Mouse (Mus musculus) liver, embryonic 14.5 days (tissue): ENCODE results near the gene Ak2. TPM values are rescaled to one million over a fixed set of nuclear protein-coding genes. Genes with fewer than 3 reads are reported as not detected.

ENCODE experiments used
- ATAC-seq: fragments of 200-750 bp; cut with Nextera tagmentation; 2 replicates; pipeline ENCODE4 v1.8.0; 2017; ENCODE audit warnings: moderate number of reproducible peaks, mild to moderate bottlenecking, moderate library complexity; ENCODE audit not compliant: insufficient read depth
- DNase-seq, 3 experiments: peaks; one replicate each; pipeline ENCODE4 v3.0.0-alpha.2; 2012 to 2013; ENCODE audit warnings: low read depth in 3 of 3, low spot score in 3 of 3
- H3K27ac ChIP-seq: fragments of 300-500 bp; sonication (generic); 2 replicates; pipeline ENCODE4 v1.5.1; 2014; ENCODE audit warnings: moderate library complexity, mild to moderate bottlenecking, control low read depth, inconsistent platforms
- H3K27me3 ChIP-seq: fragments of 300-500 bp; sonication (generic); 2 replicates; pipeline ENCODE4 v1.6.1; 2014; ENCODE audit warnings: mild to moderate bottlenecking, low read length, moderate library complexity; ENCODE audit not compliant: control insufficient read depth, insufficient read depth
- H3K36me3 ChIP-seq: fragments of 300-500 bp; sonication (generic); replicated peaks from 2 replicates; pipeline ENCODE4 v1.6.1; 2014; ENCODE audit warnings: low read depth; ENCODE audit not compliant: control insufficient read depth, insufficient read depth
- H3K4me1 ChIP-seq, 2 experiments: fragments of 200-500 bp in 1 of 2; fragments of 300-500 bp in 1 of 2; sonication (generic) in 1 of 2; replicated peaks; 2 replicates each; pipeline ENCODE4 v1.6.1; 2012 to 2014; ENCODE audit warnings: antibody characterized with exemption in 1 of 2, inconsistent platforms in 1 of 2, low read length in 1 of 2; ENCODE audit not compliant: control insufficient read depth in 2 of 2, insufficient read depth in 2 of 2
- H3K4me2 ChIP-seq: fragments of 300-500 bp; sonication (generic); 2 replicates; pipeline ENCODE4 v1.6.1; 2014; ENCODE audit warnings: low read depth, mild to moderate bottlenecking, control low read depth, moderate library complexity
- H3K4me3 ChIP-seq, 2 experiments: fragments of 200-500 bp in 1 of 2; fragments of 300-500 bp in 1 of 2; sonication (generic) in 1 of 2; 2 replicates each; pipeline ENCODE4 v1.5.1; 2012 to 2014; ENCODE audit warnings: low read depth in 2 of 2, low read length in 2 of 2, mild to moderate bottlenecking in 2 of 2, control low read depth in 1 of 2, inconsistent platforms in 1 of 2, moderate library complexity in 1 of 2; ENCODE audit not compliant: insufficient read depth in 1 of 2
- H3K9ac ChIP-seq: fragments of 300-500 bp; sonication (generic); replicated peaks from 2 replicates; pipeline ENCODE4 v1.6.1; 2014; ENCODE audit warnings: mild to moderate bottlenecking, control low read depth, moderate library complexity
- H3K9me3 ChIP-seq: fragments of 300-500 bp; sonication (generic); 2 replicates; pipeline ENCODE4 v1.6.1; 2016; ENCODE audit warnings: low read length, mixed read lengths; ENCODE audit not compliant: control insufficient read depth
- CTCF ChIP-seq: IDR thresholded peaks from 2 replicates; pipeline ENCODE4 v1.5.1; 2016; ENCODE audit warnings: antibody characterized with exemption, low read depth, control low read depth
- EP300 ChIP-seq: IDR thresholded peaks from 2 replicates; pipeline ENCODE4 v1.6.1; 2016; ENCODE audit warnings: antibody characterized with exemption, low read depth
- WGBS: fragments of 180-500 bp; shearing (Covaris S2); extraction: QIAGEN DNeasy Blood & Tissue Kit; methylation state at CpG from one replicate; pipeline ENCODE4 v1.1.7; 2014; ENCODE audit not compliant: insufficient replicate concordance; 5-methylcytosine and 5-hydroxymethylcytosine counted together
- polyA plus RNA-seq, 2 experiments: library from polyadenylated mRNA; depleted of rRNA in 1 of 2; stranded (reverse) in 1 of 2; unstranded in 1 of 2; fragments of >200 nt; fragmentation: Nextera tagmentation in 1 of 2; extraction: Ambion mirVana in 1 of 2; gene quantifications; 2 replicates each; pipeline versions ENCODE4 v1.2.1 to v1.2.3; 2012 to 2014

The Ak2 gene
- polyA plus RNA-seq, 2 experiments: 68.3 to 94.0 TPM

GRCm38 (mm10) chr4:128962926-128963290 is 28.9 kb upstream of the Ak2 start:
- DNase-seq (no peak), ATAC-seq (no peak)
- Histone ChIP-seq H3K27me3 (peaks cover 34% of the 10 kb centered on the region), H3K27ac (no peak overlapping the region), H3K9ac (no peak overlapping the region), H3K9me3 (no peaks in the 10 kb centered on the region), H3K4me3 (no peak overlapping the region; a peak in 1 of 4 replicates), H3K36me3 (no peaks in the 10 kb centered on the region), H3K4me2 (peak overlapping the region; percentile 69), H3K4me1 (peaks cover 0 to 5% of the 10 kb centered on the region in 2 experiments; a peak in 1 of 4 replicates)
- 13% methylated on average over 9 of the region's 9 CpGs for WGBS
- TF ChIP-seq EP300 (no peak), CTCF (no peak)

DNA sequence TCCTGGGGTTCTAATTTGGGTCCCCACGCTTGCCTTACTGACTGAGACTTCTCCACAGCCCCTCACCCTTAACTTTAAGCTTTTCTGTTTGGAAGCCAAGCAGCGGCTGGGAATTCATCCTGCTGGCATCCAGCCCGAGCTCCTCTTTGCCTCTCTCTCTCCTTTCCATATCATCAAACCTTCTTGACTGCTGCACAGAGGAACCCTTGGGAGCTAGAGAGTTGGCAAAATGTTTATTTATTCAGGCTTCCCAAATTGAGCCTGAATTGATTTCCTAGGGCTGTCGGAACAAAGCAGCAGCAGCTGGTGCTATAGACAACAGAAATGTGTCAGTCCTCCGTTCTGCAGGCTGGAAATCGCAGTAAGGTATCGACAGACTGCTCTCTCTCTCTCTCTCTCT is 25.0 kb upstream of the Ak2 start:
- ATAC-seq: no peak
- H3K4me1 ChIP-seq: peaks cover 0 to 5% of the 10 kb centered on the region in 2 experiments; a peak in 1 of 4 replicates
- H3K9me3 ChIP-seq: no peaks in the 10 kb centered on the region
- H3K27ac ChIP-seq: no peak overlapping the region
- H3K9ac ChIP-seq: no peak overlapping the region
- 50% methylated on average over 7 of the region's 7 CpGs for WGBS
- H3K27me3 ChIP-seq: peaks cover 15% of the 10 kb centered on the region
- no peaks in the 10 kb centered on the region for H3K36me3 ChIP-seq
- TF ChIP-seq EP300 (no peak), CTCF (no peak)
- DNase-seq: no peak
- no peak overlapping the region for H3K4me2 ChIP-seq
- no peak overlapping the region for H3K4me3 ChIP-seq

GRCm38 (mm10) chr4:128969081-128969480 is 22.7 kb upstream of the Ak2 start:
- Histone ChIP-seq H3K4me1 (no peaks in the 10 kb centered on the region), H3K27ac (no peak overlapping the region), H3K9me3 (no peaks in the 10 kb centered on the region), H3K27me3 (no peaks in the 10 kb centered on the region; the same call in none of the 2 replicates), H3K4me2 (no peak overlapping the region), H3K9ac (no peak overlapping the region), H3K4me3 (no peak overlapping the region), H3K36me3 (no peaks in the 10 kb centered on the region)
- no peak for ATAC-seq
- no peak for TF ChIP-seq EP300
- no peak for TF ChIP-seq CTCF
- DNase-seq: no peak
- 47% methylated on average over 5 of the region's 5 CpGs for WGBS

GRCm38 (mm10) chr4:128969607-128970416 is 21.9 kb upstream of the Ak2 start:
- no peak overlapping the region for H3K27ac ChIP-seq
- peaks cover 0 to 3% of the 10 kb centered on the region in 2 experiments; a peak in 2 of 4 replicates for H3K4me1 ChIP-seq
- no peak overlapping the region for H3K9ac ChIP-seq
- DNase-seq (no peak), ATAC-seq (no peak)
- no peak overlapping the region for H3K4me2 ChIP-seq
- TF ChIP-seq EP300: no peak
- TF ChIP-seq CTCF: no peak
- no peaks in the 10 kb centered on the region for H3K9me3 ChIP-seq
- no peak overlapping the region for H3K4me3 ChIP-seq
- H3K36me3 ChIP-seq: no peaks in the 10 kb centered on the region
- WGBS: 57% methylated on average over 18 of the region's 18 CpGs
- H3K27me3 ChIP-seq: no peaks in the 10 kb centered on the region

DNA sequence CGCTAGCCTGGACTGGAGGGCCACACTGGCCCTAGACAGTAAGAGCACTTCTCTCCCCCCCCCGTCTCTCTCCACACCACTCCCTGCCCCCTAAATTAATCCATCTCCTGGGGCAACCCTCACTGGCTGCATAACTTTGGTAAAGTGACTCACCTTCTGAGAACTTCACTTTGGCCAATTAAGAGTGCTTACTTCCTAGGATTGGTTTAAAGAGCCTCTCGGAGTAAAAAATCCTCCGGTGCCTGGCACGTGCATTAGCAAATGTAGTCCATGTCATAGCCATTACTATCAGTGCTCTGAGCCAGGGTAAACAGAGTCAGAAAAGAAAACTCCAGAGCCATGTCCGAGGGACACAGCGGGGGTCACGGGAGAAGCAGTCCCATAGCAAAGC is 21.3 kb upstream of the Ak2 start:
- Histone ChIP-seq H3K27ac (no peak overlapping the region), H3K27me3 (no peaks in the 10 kb centered on the region), H3K36me3 (no peaks in the 10 kb centered on the region), H3K9me3 (no peaks in the 10 kb centered on the region), H3K4me3 (no peak overlapping the region), H3K4me1 (peaks cover 0 to 3% of the 10 kb centered on the region in 2 experiments; a peak in 2 of 4 replicates), H3K4me2 (no peak overlapping the region), H3K9ac (no peak overlapping the region)
- TF ChIP-seq CTCF (no peak), EP300 (no peak)
- DNase-seq (no peak), ATAC-seq (no peak)
- 65% methylated on average over 7 of the region's 8 CpGs for WGBS
